Mouse (Mus musculus) spleen, adult 2 months (tissue): ENCODE results near the gene Vps4b.

Source experiments
- CTCF ChIP-seq: fragments of 200-500 bp; IDR thresholded peaks from 2 replicates; pipeline ENCODE4 v1.5.1; 2011; ENCODE audit warnings: mild to moderate bottlenecking, inconsistent platforms; ENCODE audit not compliant: insufficient read depth, insufficient read length, insufficient replicate concordance; ENCODE audit errors: extremely low read depth
- POLR2A ChIP-seq: fragments of 200-500 bp; IDR thresholded peaks from 2 replicates; pipeline ENCODE4 v1.6.1; 2011; ENCODE audit warnings: low read depth, low read length, inconsistent platforms

DNA sequence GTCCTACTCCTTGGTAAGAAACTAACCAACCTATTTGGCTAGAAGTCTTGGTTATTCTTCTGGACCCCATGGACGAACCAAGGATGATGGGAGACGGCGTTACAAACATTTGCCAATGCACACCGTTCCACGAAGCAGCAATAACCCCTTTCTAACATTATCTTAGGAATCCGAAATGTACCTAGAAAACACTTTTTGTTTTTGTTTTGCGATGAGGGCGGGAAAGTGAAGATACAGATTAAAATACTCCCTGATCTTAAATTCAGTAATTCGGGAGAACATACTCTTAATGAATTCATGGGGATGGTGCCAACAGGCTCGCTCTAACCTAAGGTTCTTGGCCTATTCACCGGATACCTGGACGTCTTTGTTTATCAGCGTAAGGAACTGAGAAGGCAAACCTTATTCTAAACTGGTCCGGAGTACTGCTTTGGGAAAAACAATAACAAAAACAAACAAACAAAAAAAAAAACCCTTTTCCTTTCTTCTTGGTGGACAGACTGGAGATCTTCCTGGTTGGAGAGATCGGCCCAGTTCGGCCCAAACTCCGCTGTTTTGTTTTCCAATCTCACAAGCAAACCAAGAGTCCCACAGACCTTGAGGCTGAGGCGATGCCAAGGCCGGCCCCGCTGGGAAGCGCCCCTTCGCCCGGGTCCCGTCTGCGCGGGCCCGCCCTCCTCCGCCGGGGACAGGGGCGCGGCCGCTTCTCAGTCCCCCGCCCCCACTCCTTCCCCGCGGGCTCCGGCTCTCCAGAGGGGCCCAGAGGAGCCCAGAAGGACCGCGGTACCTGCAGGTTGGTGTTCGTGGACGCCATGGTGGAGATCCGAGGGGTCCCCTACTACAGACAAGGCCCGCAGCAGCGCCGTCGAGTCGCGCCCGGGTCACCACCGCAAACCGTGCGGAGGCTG is 640 bp downstream of the Vps4b start:
- TF ChIP-seq CTCF (no peak), POLR2A (no peak)
